Comparison of ENCODE assay signal across 20 mouse cellular contexts in genomic region chr13:110169669-110170068, GRCm38 (mm10).
DNase-seq lines count a peak whose midpoint lies in the region; ATAC-seq and TF ChIP-seq lines count a peak whose summit lies in the region.
"Had no signal": no experiment of that assay in that cellular context is flagged by ENCODE, and none has a peak within 500 bp of the region (broad histone marks: within the 10 kb centered on the region; RNA-seq: fewer than 3 reads in every experiment).

No protein-coding gene starts in this region.

- DNase-seq in cerebellum, adult 18-20 months: peak; percentile 26 to 34
- DNase-seq in cerebellum, adult 11 months: no peak
- no peak for DNase-seq in layer of hippocampus, adult 2 months (ENCODE audit: low spot score in 2 of 2)
- no peak for DNase-seq in layer of hippocampus, adult 11-12 months (ENCODE audit: low spot score)
- no peak for DNase-seq in hindbrain, embryonic 14.5 days (ENCODE audit: low spot score)
- no peak for DNase-seq in right cerebral cortex, postnatal 10 days (ENCODE audit: low spot score in 2 of 2)
- no peak for DNase-seq in heart, adult 8-10 months (ENCODE audit: low spot score)
- DNase-seq: adrenal gland, adult 2 months; gastrocnemius, postnatal 10 days; kidney, adult 8-10 months; kidney, postnatal 36 days; lung, embryonic 14.5 days had no signal

- no peak for ATAC-seq in hindbrain, embryonic 14.5 days (ENCODE audit: low FRiP score)
- no peak for ATAC-seq in midbrain, embryonic 15.5 days (replicated peaks)
- ATAC-seq: inflammation-experienced regulatory T-cells, adult 6 months; liver, embryonic 12.5 days had no signal

- no peaks in the 10 kb centered on the region for H3K27me3 ChIP-seq in hindbrain, embryonic 14.5 days (ENCODE audit: control insufficient read depth, insufficient read depth, low read length)
- no peaks in the 10 kb centered on the region for H3K27me3 ChIP-seq in midbrain, embryonic 15.5 days (replicated peaks)
- H3K27me3 ChIP-seq: CH12.LX; liver, embryonic 12.5 days; neural tube, embryonic 12.5 days had no signal

- 0 out of 2 replicates have a peak overlapping the region, but pooled peaks have one; percentile 37 for H3K27ac ChIP-seq in layer of hippocampus, adult 2 months
- H3K27ac ChIP-seq in hindbrain, embryonic 14.5 days: peak overlapping the region; percentile 40; the same call in 1 of the 2 replicates
- peak overlapping the region; percentile 55 for H3K27ac ChIP-seq in midbrain, embryonic 15.5 days
- H3K27ac ChIP-seq: limb, embryonic 10.5 days; liver, embryonic 12.5 days; macrophage; neural tube, embryonic 12.5 days; stomach, postnatal 0 days had no signal

- H3K9ac ChIP-seq in hindbrain, embryonic 14.5 days: no peak overlapping the region
- H3K9ac ChIP-seq in midbrain, embryonic 15.5 days: no peak overlapping the region
- H3K9ac ChIP-seq: liver, embryonic 12.5 days; lung, embryonic 14.5 days; neural tube, embryonic 12.5 days had no signal

- TF ChIP-seq CTCF in layer of hippocampus, adult 2 months (conservative IDR thresholded peaks at IDR 0.05): no peak

- peaks cover 35% of the 10 kb centered on the region for H3K4me1 ChIP-seq in hindbrain, embryonic 14.5 days (replicated peaks; ENCODE audit: control insufficient read depth, insufficient read depth, low read length)
- peaks cover 32% of the 10 kb centered on the region for H3K4me1 ChIP-seq in midbrain, embryonic 15.5 days
- H3K4me1 ChIP-seq: liver, embryonic 12.5 days had no signal

- no peaks in the 10 kb centered on the region for H3K9me3 ChIP-seq in hindbrain, embryonic 14.5 days (ENCODE audit: control insufficient read depth, low read length)
- no peaks in the 10 kb centered on the region for H3K9me3 ChIP-seq in midbrain, embryonic 15.5 days
- H3K9me3 ChIP-seq: limb, embryonic 10.5 days; liver, embryonic 12.5 days; neural tube, embryonic 12.5 days had no signal

- H3K36me3 ChIP-seq in hindbrain, embryonic 14.5 days (replicated peaks; ENCODE audit: control insufficient read depth, insufficient read depth): no peaks in the 10 kb centered on the region
- no peaks in the 10 kb centered on the region for H3K36me3 ChIP-seq in midbrain, embryonic 15.5 days (replicated peaks)
- H3K36me3 ChIP-seq: limb, embryonic 10.5 days; liver, embryonic 12.5 days; neural tube, embryonic 12.5 days had no signal

- H3K4me2 ChIP-seq in hindbrain, embryonic 14.5 days (replicated peaks): no peak overlapping the region
- H3K4me2 ChIP-seq in midbrain, embryonic 15.5 days: no peak overlapping the region
- H3K4me2 ChIP-seq: liver, embryonic 12.5 days; lung, embryonic 14.5 days; neural tube, embryonic 12.5 days had no signal

- H3K4me3 ChIP-seq in layer of hippocampus, adult 2 months: no peak overlapping the region
- H3K4me3 ChIP-seq in hindbrain, embryonic 14.5 days (replicated peaks; ENCODE audit: low read length): no peak overlapping the region
- no peak overlapping the region for H3K4me3 ChIP-seq in midbrain, embryonic 15.5 days
- H3K4me3 ChIP-seq: limb, embryonic 10.5 days; liver, embryonic 12.5 days; neural tube, embryonic 12.5 days had no signal

- 33% methylated on average over 3 of the region's 3 CpGs for WGBS in hindbrain, embryonic 14.5 days
- WGBS in midbrain, embryonic 15.5 days: 28% methylated on average over 3 of the region's 3 CpGs

Comparison
In these comparisons a context has a peak if more than half of its experiments do, and no peak if none do; other contexts are left out.
1. DNase-seq: peak in cerebellum, adult 18-20 months (2 of 2); none in cerebellum, adult 11 months (single experiment), layer of hippocampus, adult 2 months (0 of 2), layer of hippocampus, adult 11-12 months (single experiment), hindbrain, embryonic 14.5 days (single experiment), right cerebral cortex, postnatal 10 days (0 of 2) and heart, adult 8-10 months (single experiment).
2. Peak in every context shown above with its lines, with median percentiles within 50 percentile points of each other: H3K27ac ChIP-seq.